Mouse (Mus musculus) liver, embryonic 13.5 days (tissue): ENCODE measurements around the gene Spin1. TPM values are rescaled to one million over a fixed set of nuclear protein-coding genes. Genes with fewer than 3 reads are reported as not detected.
A peak's percentile ranks its signal among the peaks of the same experiment; 100 is the strongest.

Experiments used
- ATAC-seq: fragments of 200-750 bp; cut with Nextera tagmentation; 2 replicates; pipeline ENCODE4 v1.8.0; 2017; ENCODE audit warnings: low read depth, mild to moderate bottlenecking, moderate number of reproducible peaks, moderate library complexity
- DNase-seq: peaks from one replicate; pipeline ENCODE4 v3.0.0; 2022
- H3K27ac ChIP-seq: fragments of 300-500 bp; sonication (generic); 2 replicates; pipeline ENCODE4 v1.5.1; 2015; ENCODE audit warnings: moderate library complexity, mild to moderate bottlenecking, inconsistent platforms
- H3K27me3 ChIP-seq: fragments of 300-500 bp; sonication (generic); 2 replicates; pipeline ENCODE4 v1.6.1; 2015; ENCODE audit warnings: mild to moderate bottlenecking, inconsistent platforms
- H3K36me3 ChIP-seq: fragments of 300-500 bp; sonication (generic); 2 replicates; pipeline ENCODE4 v1.6.1; 2015; ENCODE audit warnings: mild to moderate bottlenecking, inconsistent platforms
- H3K4me1 ChIP-seq: fragments of 300-500 bp; sonication (generic); replicated peaks from 2 replicates; pipeline ENCODE4 v1.6.1; 2015; ENCODE audit warnings: inconsistent platforms
- H3K4me2 ChIP-seq: fragments of 300-500 bp; sonication (generic); 2 replicates; pipeline ENCODE4 v1.6.1; 2015; ENCODE audit warnings: inconsistent platforms, mild to moderate bottlenecking, moderate library complexity
- H3K4me3 ChIP-seq: fragments of 300-500 bp; sonication (generic); replicated peaks from 2 replicates; pipeline ENCODE4 v1.5.1; 2015; ENCODE audit warnings: mild to moderate bottlenecking, inconsistent platforms
- H3K9ac ChIP-seq: fragments of 300-500 bp; sonication (generic); 2 replicates; pipeline ENCODE4 v1.6.1; 2015; ENCODE audit warnings: mild to moderate bottlenecking, inconsistent platforms
- H3K9me3 ChIP-seq: fragments of 300-500 bp; sonication (generic); replicated peaks from 2 replicates; pipeline ENCODE4 v1.6.1; 2016; ENCODE audit warnings: inconsistent platforms
- WGBS: fragments of 180-500 bp; shearing (Covaris S2); methylation state at CpG from one replicate; pipeline ENCODE4 v1.1.7; 2015; ENCODE audit not compliant: insufficient replicate concordance; 5-methylcytosine and 5-hydroxymethylcytosine counted together
- polyA plus RNA-seq: library from polyadenylated mRNA; unstranded; fragments of >200 nt; fragmentation: Nextera tagmentation; extraction: Ambion mirVana; gene quantifications from 2 replicates; pipeline ENCODE4 v1.2.1, GENCODE M21; 2015

Gene Spin1
- 10.7 and 11.9 TPM in 2 replicates for polyA plus RNA-seq

DNA sequence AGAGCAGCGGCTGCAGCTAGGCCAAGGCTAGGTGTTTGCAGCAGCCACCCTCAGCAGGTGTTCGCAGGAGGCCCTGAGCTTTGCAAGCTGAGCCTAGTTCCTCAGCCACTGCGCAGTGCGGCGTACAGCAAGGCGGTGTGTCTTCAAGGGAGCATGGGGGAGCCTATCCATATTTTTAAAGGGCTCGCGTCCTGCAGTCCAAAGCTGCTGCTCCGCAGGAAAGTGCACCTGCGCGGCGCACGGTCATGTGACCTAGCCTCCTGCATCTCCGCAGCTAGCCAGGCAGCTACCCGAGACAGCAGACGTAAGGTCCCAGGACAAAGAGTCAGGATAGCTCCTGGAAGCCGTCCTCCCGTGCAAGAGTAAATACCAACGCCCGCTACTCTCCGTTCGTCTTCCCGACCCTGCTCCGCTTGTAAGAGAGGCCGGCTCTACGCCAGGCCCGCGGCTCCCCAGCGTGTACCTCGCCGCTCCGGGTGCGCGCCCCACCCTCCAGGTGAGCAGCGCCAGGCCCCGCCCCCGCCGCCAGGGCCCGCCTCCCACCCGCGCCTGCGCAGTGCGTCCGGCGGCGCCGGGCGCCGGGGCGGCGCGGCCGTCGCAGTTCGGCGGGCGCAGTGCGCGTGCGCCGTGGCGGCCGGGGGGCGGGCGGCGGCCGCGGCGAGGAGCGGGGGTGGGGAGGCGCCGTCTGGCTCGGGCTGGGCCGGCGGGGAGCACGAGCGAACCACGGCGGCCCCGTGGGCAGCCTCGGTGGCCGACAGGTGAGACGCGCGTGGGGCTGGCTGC lies at the start of gene Spin1:
Gene Spin1, plus strand, starts transcription at position 648 of the 783 bp plus-strand sequence.
- under 1% methylated on average over 74 of the region's 85 CpGs for WGBS
- H3K27me3 ChIP-seq = peaks cover 17% of the 10 kb centered on the region
- peak; percentile 64 for DNase-seq
- peak within 1 kb of the TSS; percentile 89 for H3K4me2 ChIP-seq
- H3K9me3 ChIP-seq = no peaks in the 10 kb centered on the region
- ATAC-seq = peak; percentile 83
- H3K27ac ChIP-seq = peak within 1 kb of the TSS; percentile 71
- peak within 1 kb of the TSS; percentile 81 for H3K4me3 ChIP-seq
- peak within 1 kb of the TSS; percentile 84 for H3K9ac ChIP-seq
- H3K36me3 ChIP-seq = peaks cover 8% of the 10 kb centered on the region; the same call in 1 of the 2 replicates
- H3K4me1 ChIP-seq = peaks cover 28% of the 10 kb centered on the region

DNA sequence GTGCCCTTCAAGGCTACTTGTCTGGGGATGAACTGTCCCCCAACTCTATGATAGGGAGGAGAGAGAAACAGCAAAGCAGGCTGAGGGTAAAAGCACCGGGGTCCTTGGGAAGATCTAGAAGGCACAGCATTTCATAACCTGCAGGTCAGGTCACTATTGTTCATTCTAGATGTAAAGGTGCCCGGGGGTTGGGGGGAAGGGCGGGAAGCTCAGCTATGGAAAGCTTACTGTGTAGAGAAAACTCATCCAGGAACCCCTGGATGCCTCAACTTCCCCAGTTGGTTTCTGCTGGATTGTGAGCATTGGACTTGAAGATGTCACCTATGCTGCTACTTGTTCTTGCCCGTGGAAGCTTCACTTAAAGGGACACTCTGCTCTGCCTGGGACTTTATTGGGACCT lies 49.7 kb upstream of the Spin1 start:
- H3K36me3 ChIP-seq = no peaks in the 10 kb centered on the region
- no peak overlapping the region for H3K4me2 ChIP-seq
- H3K9me3 ChIP-seq = no peaks in the 10 kb centered on the region
- no peaks in the 10 kb centered on the region for H3K27me3 ChIP-seq
- DNase-seq (no peak), ATAC-seq (no peak)
- no peak overlapping the region for H3K27ac ChIP-seq
- 55% methylated on average over 4 of the region's 4 CpGs for WGBS
- H3K9ac ChIP-seq = no peak overlapping the region
- H3K4me1 ChIP-seq = no peaks in the 10 kb centered on the region
- no peak overlapping the region for H3K4me3 ChIP-seq

DNA sequence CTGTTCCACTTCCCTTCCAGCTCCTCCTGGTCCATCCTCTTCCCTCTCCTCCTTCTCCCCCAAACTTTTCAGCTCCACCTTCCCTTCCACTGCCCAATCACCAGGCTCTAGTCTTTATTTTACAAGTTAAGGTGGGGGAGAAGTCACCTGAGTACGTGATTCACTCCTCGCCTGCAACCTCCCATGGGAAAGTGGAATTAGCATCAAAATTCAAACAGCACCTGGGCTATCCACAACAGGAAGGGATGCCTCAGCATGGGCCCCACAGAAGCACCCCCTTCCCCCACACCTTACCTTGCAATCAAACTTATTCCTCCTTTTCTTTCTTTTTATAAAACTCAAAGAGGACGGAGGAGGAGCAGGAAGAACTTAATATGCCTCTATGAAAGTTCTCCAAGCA lies 48.3 kb upstream of the Spin1 start:
- DNase-seq (no peak), ATAC-seq (no peak)
- Histone ChIP-seq H3K9me3 (no peaks in the 10 kb centered on the region), H3K4me1 (no peaks in the 10 kb centered on the region), H3K4me2 (no peak overlapping the region), H3K9ac (no peak overlapping the region), H3K27ac (no peak overlapping the region), H3K4me3 (no peak overlapping the region), H3K27me3 (no peaks in the 10 kb centered on the region), H3K36me3 (no peaks in the 10 kb centered on the region)
- 51% methylated on average over 3 of the region's 3 CpGs for WGBS

DNA sequence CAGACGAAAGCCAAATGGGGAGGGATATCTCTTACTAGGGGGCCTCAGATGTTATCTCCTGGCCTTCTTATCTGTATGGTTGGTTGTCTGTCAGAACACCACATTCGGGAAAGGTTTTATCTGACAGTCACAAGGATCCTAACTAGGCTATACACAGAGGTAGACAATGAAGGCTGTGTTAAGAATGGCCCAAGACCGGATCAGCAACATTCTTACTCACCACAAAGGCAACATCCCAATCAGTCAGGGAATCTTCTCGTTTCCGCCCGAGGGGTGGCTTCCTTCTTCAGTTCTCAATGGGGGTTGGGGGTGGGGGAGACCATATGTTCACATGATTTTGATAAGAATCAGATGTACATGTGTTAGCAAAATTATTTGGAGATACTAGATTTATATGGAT lies 37.7 kb upstream of the Spin1 start:
- no peak for ATAC-seq
- no peaks in the 10 kb centered on the region for H3K27me3 ChIP-seq
- H3K9ac ChIP-seq = no peak overlapping the region
- no peaks in the 10 kb centered on the region for H3K36me3 ChIP-seq
- H3K4me1 ChIP-seq = no peaks in the 10 kb centered on the region
- no peaks in the 10 kb centered on the region for H3K9me3 ChIP-seq
- DNase-seq = no peak
- H3K4me2 ChIP-seq = no peak overlapping the region
- no peak overlapping the region for H3K27ac ChIP-seq
- H3K4me3 ChIP-seq = no peak overlapping the region
- WGBS = 31% methylated on average over 6 of the region's 6 CpGs

DNA sequence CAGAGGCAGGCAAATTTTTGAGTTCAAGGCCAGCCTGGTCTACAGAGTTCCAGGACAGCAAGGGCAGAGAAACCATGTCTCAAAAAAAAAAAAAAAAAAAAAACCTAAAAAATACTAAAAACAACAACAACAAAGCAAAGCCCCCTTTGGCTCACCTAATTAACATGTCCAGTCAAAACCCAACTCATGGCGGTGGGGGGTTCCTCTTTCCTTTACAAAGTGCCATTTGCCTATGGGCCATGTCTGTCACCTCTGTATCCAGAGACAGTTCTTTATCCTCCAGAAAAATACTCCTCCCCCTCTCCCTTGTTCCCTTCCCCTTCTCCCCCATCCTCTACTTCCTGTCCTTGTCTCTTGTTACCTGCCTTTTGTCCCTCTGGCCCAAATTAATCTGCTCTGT lies 37.0 kb upstream of the Spin1 start:
- no peak for ATAC-seq
- Histone ChIP-seq H3K4me2 (no peak overlapping the region), H3K9me3 (no peaks in the 10 kb centered on the region), H3K36me3 (no peaks in the 10 kb centered on the region), H3K27me3 (no peaks in the 10 kb centered on the region), H3K9ac (no peak overlapping the region), H3K27ac (no peak overlapping the region), H3K4me1 (no peaks in the 10 kb centered on the region), H3K4me3 (no peak overlapping the region)
- DNase-seq = no peak
- 83% methylated on average over 1 of the region's 1 CpGs for WGBS

DNA sequence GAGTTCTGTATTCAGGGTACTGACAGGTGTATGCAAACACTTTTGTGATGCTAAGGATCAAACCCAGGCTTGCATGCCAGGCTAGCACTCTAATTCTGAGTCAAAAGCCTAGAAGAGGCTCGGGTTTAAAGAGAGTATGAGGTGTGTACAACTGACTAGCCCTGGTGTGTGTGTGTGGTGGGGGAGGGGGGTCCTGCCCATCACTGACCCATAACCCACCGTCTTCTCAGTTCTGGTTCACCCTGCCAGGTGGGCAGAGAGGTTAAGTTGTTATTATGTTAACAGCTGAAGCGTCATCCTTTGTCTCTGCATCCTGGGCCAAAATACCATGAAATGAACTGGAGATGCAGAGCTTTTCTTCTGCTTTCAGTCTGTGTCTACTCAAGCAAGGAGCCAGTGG lies 36.3 kb upstream of the Spin1 start:
- Histone ChIP-seq H3K4me3 (no peak overlapping the region), H3K9me3 (no peaks in the 10 kb centered on the region), H3K4me1 (no peaks in the 10 kb centered on the region), H3K27ac (no peak overlapping the region), H3K27me3 (no peaks in the 10 kb centered on the region), H3K4me2 (no peak overlapping the region), H3K9ac (no peak overlapping the region), H3K36me3 (no peaks in the 10 kb centered on the region)
- 62% methylated on average over 3 of the region's 3 CpGs for WGBS
- DNase-seq (no peak), ATAC-seq (no peak)

DNA sequence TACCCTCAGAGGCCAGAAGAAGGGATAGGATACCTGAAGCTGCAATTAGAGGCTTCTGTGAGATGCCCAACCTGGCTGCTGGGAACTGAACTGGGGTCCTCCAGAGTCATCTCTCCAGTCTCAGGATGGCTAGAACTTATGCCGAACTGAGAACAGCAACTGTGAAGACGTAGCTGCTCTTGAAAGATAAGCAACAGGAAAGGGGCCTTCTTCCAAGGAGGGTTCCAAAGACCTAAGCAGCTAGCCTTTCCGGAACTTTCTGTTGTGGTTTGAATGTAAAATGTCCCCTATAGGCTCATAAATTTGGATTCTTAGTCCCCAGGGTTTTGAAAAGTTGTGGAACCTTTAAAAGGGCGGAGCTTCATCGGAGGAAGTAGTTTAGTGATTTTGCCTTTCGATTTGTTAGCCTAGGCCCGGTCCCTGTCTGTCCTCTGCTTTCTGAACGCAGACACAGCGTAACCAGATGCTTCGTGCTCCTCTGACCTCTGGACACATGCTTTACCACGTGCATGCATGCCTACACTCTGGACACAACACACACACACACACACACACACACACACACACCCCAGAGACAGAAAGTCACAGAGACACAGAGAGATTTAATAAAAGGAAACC lies 29.5 kb upstream of the Spin1 start:
- H3K4me2 ChIP-seq = peak overlapping the region; percentile 1; the same call in 1 of the 2 replicates
- no peak overlapping the region for H3K9ac ChIP-seq
- H3K4me1 ChIP-seq = peaks cover 12% of the 10 kb centered on the region; the same call in 1 of the 2 replicates
- no peak overlapping the region for H3K4me3 ChIP-seq
- H3K36me3 ChIP-seq = no peaks in the 10 kb centered on the region
- no peak for DNase-seq
- H3K27me3 ChIP-seq = no peaks in the 10 kb centered on the region
- no peaks in the 10 kb centered on the region for H3K9me3 ChIP-seq
- H3K27ac ChIP-seq = no peak overlapping the region
- WGBS = 33% methylated on average over 11 of the region's 11 CpGs
- ATAC-seq = no peak

DNA sequence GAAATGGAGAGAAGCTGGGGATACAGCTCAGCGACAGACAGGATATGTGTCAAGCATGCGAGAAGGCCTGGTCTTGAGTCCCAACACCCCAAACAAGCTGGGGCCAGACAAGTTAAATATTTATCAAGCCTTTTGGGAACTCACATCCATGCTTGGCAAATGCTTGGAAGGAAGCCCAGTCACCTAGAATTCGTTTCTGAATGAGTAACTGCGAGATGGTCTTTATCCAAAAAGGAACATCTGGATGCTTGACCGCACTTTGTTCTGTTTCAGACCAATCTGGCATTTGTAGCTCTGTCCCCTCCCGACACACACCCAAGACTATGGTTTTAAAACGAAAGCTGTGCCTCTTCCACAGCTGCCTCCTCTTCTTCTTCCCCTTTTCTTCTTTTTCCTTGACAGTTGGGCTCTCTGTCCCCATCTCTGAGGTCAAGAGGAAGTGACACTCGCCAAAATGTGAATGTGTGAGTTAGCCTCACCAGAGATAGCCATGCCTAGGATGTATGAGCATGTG lies 28.9 kb upstream of the Spin1 start:
- H3K4me1 ChIP-seq = peaks cover 12% of the 10 kb centered on the region; the same call in 1 of the 2 replicates
- H3K4me2 ChIP-seq = peak overlapping the region; percentile 1; the same call in 1 of the 2 replicates
- no peaks in the 10 kb centered on the region for H3K36me3 ChIP-seq
- no peaks in the 10 kb centered on the region for H3K27me3 ChIP-seq
- H3K4me3 ChIP-seq = no peak overlapping the region
- no peak for ATAC-seq
- H3K9me3 ChIP-seq = no peaks in the 10 kb centered on the region
- 39% methylated on average over 8 of the region's 8 CpGs for WGBS
- H3K9ac ChIP-seq = no peak overlapping the region
- H3K27ac ChIP-seq = no peak overlapping the region
- no peak for DNase-seq

DNA sequence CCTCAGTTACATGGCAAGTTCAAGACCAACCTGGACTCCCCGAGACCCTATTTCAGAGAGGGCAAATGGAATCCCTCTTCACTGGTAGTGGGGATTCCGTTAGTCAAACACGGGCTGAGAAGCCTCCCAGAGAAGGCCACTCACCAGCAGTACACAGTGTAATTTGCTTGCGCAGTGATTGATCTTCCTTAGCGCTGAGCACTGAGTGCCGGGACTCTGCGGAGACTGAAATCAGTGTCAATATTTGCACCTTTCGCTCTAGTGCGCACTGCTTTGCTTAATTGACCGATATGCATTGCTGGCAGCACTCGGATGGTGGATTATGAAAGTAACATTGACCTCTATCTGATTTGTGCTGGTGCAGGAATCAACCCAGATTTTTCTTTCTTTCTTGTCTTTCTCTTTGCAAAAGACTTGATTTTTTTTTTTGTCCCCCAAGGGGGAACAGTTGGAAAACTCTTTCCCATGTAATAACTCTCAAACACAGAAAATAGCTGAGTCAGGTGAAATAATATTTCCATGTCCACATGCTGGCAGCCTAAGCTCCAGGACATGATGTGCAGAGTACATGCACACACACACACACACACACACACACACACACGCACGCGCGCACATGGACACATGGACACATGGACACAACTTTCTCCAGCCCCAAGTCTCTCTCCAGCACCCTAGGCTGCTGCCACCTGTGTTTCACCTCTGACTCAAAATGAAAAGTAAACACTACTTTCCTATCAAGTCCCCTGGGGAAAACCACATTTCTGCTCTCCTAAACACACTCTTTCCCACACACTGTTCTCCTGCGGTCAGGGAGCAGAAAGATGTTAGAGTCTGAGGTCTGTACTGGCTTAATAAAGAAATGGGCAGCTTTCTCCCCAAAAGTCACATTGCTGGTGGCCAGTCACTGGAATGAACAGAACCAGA lies 27.5 kb upstream of the Spin1 start:
- Histone ChIP-seq H3K36me3 (no peaks in the 10 kb centered on the region), H3K27me3 (no peaks in the 10 kb centered on the region), H3K4me1 (peaks cover 12% of the 10 kb centered on the region; the same call in 1 of the 2 replicates), H3K4me2 (no peak overlapping the region), H3K9me3 (no peaks in the 10 kb centered on the region), H3K4me3 (no peak overlapping the region), H3K9ac (no peak overlapping the region), H3K27ac (no peak overlapping the region)
- WGBS = 75% methylated on average over 16 of the region's 16 CpGs
- ATAC-seq (no peak), DNase-seq (no peak)

DNA sequence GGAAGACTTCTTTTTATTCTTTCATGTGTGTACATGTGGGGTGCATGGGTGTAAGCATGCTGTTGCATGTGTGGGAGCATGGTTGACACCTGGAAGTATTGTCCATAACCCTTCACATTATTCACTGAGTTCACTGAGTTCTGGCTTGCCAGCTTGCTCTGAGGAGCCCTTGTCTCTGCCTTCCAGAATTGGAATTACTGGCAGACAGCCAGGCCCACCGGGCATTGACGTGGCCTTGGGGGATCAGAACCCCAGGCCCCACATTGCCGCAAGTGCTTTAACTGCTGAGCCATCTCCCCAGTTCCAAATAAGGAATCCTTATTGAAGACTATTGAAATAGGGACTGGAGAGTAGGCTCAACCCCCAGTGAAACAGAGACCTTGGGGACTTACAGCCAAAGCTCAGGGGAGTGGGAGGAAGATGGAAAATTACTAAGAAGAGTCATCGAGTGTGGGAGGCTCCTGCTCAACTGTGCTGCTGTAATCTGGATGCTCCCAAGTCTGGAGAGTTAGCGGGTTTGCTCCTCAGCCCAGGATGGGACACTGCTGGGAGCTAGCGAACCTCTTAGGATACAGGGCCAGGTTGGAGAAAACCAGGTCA lies 26.5 kb upstream of the Spin1 start:
- Histone ChIP-seq H3K9me3 (no peaks in the 10 kb centered on the region), H3K9ac (no peak overlapping the region), H3K4me3 (no peak overlapping the region), H3K36me3 (no peaks in the 10 kb centered on the region), H3K4me1 (peaks cover 12% of the 10 kb centered on the region; the same call in 1 of the 2 replicates), H3K27ac (no peak overlapping the region), H3K4me2 (no peak overlapping the region), H3K27me3 (no peaks in the 10 kb centered on the region)
- DNase-seq (no peak), ATAC-seq (no peak)
- WGBS = 69% methylated on average over 6 of the region's 6 CpGs
